Mouse (Mus musculus): ENCODE data around the gene Hpgd.
"Not testable (repeated sequence)": the region's sequence is repeated elsewhere in the genome, so short reads cannot be mapped to it uniquely, and the experiment has no call there.

Gene Hpgd

GRCm38 (mm10) chr8:56294373-56294877 is at the start of gene Hpgd:
Gene Hpgd, plus strand, starts transcription at chr8:56294585.
- no peak for DNase-seq (ENCODE audit: low read depth, low spot score)

GRCm38 (mm10) chr8:56251728-56252127 is 42.7 kb upstream of the Hpgd start:
- DNase-seq (ENCODE audit: low read depth, low spot score), result not testable (repeated sequence)

- DNase-seq (ENCODE audit: low read depth, low spot score), result no peak
Observed at GRCm38 (mm10) chr8:56252314-56252713, 42.1 kb upstream of the Hpgd start.

GRCm38 (mm10) chr8:56261190-56261589 is 33.2 kb upstream of the Hpgd start:
- no peak for DNase-seq (ENCODE audit: low read depth, low spot score)

- no peak for DNase-seq (ENCODE audit: low read depth, low spot score)
Observed at GRCm38 (mm10) chr8:56269687-56270663, 24.4 kb upstream of the Hpgd start.

GRCm38 (mm10) chr8:56272934-56273333 is 21.5 kb upstream of the Hpgd start:
- DNase-seq (ENCODE audit: low read depth, low spot score), result no peak

- DNase-seq (ENCODE audit: low read depth, low spot score), result no peak
Observed at GRCm38 (mm10) chr8:56275316-56275715, 19.1 kb upstream of the Hpgd start.

GRCm38 (mm10) chr8:56277810-56278528 is 16.4 kb upstream of the Hpgd start:
- no peak for DNase-seq (ENCODE audit: low read depth, low spot score)

- DNase-seq (ENCODE audit: low read depth, low spot score), result no peak
Observed at GRCm38 (mm10) chr8:56278545-56279063, 15.8 kb upstream of the Hpgd start.

- DNase-seq (ENCODE audit: low read depth, low spot score), result no peak
Observed at GRCm38 (mm10) chr8:56283936-56284335, 10.4 kb upstream of the Hpgd start.

- no peak for DNase-seq (ENCODE audit: low read depth, low spot score)
Observed at GRCm38 (mm10) chr8:56284957-56285356, 9.4 kb upstream of the Hpgd start.

- no peak for DNase-seq (ENCODE audit: low read depth, low spot score)
Observed at GRCm38 (mm10) chr8:56286717-56287116, 7.7 kb upstream of the Hpgd start.

- no peak for DNase-seq (ENCODE audit: low read depth, low spot score)
Observed at GRCm38 (mm10) chr8:56287370-56288072, 6.9 kb upstream of the Hpgd start.

- no peak for DNase-seq (ENCODE audit: low read depth, low spot score)
Observed at GRCm38 (mm10) chr8:56292318-56292717, 2.1 kb upstream of the Hpgd start.

- DNase-seq (ENCODE audit: low read depth, low spot score), result no peak
Observed at GRCm38 (mm10) chr8:56293480-56293879, 905 bp upstream of the Hpgd start.

- no peak for DNase-seq (ENCODE audit: low read depth, low spot score)
Observed at GRCm38 (mm10) chr8:56294886-56295555, 636 bp downstream of the Hpgd start.

- no peak for DNase-seq (ENCODE audit: low read depth, low spot score)
Observed at GRCm38 (mm10) chr8:56299421-56299820, 5.0 kb downstream of the Hpgd start.

- not testable (repeated sequence) for DNase-seq (ENCODE audit: low read depth, low spot score)
Observed at GRCm38 (mm10) chr8:56301303-56301702, 6.9 kb downstream of the Hpgd start.

- DNase-seq (ENCODE audit: low read depth, low spot score), result no peak
Observed at GRCm38 (mm10) chr8:56304595-56304994, 10.2 kb downstream of the Hpgd start.

- DNase-seq (ENCODE audit: low read depth, low spot score), result no peak
Observed at GRCm38 (mm10) chr8:56313622-56314021, 19.2 kb downstream of the Hpgd start.

- no peak for DNase-seq (ENCODE audit: low read depth, low spot score)
Observed at GRCm38 (mm10) chr8:56315189-56315588, 20.8 kb downstream of the Hpgd start.
